Mouse (Mus musculus) liver, adult 2 months (tissue): ENCODE results near the gene Uggt1. TPM values are rescaled to one million over a fixed set of nuclear protein-coding genes. Genes with fewer than 3 reads are reported as not detected.

Experiments
- DNase-seq: peaks from one replicate; pipeline ENCODE4 v3.0.0-alpha.2; 2011; ENCODE audit warnings: low read depth, low spot score; ENCODE audit errors: extremely low read depth
- H3K27ac ChIP-seq: fragments of 200-500 bp; replicated peaks from 2 replicates; pipeline ENCODE4 v1.5.1; 2012; ENCODE audit warnings: low read depth, mild to moderate bottlenecking, control low read depth, inconsistent platforms, low read length; ENCODE audit not compliant: insufficient read depth
- H3K27me3 ChIP-seq: fragments of 200-500 bp; 2 replicates; pipeline ENCODE4 v1.6.1; 2012; ENCODE audit warnings: mild to moderate bottlenecking, moderate library complexity, low read length, inconsistent platforms; ENCODE audit not compliant: control insufficient read depth, insufficient read depth
- H3K36me3 ChIP-seq: fragments of 200-500 bp; 2 replicates; pipeline ENCODE4 v1.6.1; 2012; ENCODE audit warnings: low read length, inconsistent platforms; ENCODE audit not compliant: control insufficient read depth, insufficient read depth
- H3K4me1 ChIP-seq: fragments of 200-500 bp; 2 replicates; pipeline ENCODE4 v1.6.1; 2011; ENCODE audit warnings: low read length; ENCODE audit not compliant: control insufficient read depth, insufficient read depth
- H3K4me3 ChIP-seq: fragments of 200-500 bp; 2 replicates; pipeline ENCODE4 v1.5.1; 2011; ENCODE audit warnings: low read depth, mild to moderate bottlenecking, control low read depth, low read length, moderate library complexity; ENCODE audit not compliant: insufficient read depth
- H3K79me2 ChIP-seq: fragments of 200-500 bp; 2 replicates; pipeline ENCODE4 v1.6.1; 2012; ENCODE audit warnings: inconsistent platforms, mild to moderate bottlenecking, low read length, moderate library complexity; ENCODE audit not compliant: control insufficient read depth, insufficient read depth
- H3K9ac ChIP-seq: fragments of 200-500 bp; 2 replicates; pipeline ENCODE4 v1.6.1; 2012; ENCODE audit warnings: low read depth, mild to moderate bottlenecking, control low read depth, inconsistent platforms, low read length
- CTCF ChIP-seq: fragments of 200-500 bp; IDR thresholded peaks from 2 replicates; pipeline ENCODE4 v1.5.1; 2011; ENCODE audit warnings: low read depth, low read length, control low read depth
- POLR2A ChIP-seq: fragments of 200-500 bp; IDR thresholded peaks from 2 replicates; pipeline ENCODE4 v1.6.1; 2011; ENCODE audit warnings: low read length, control low read depth; ENCODE audit not compliant: insufficient read depth; ENCODE audit errors: extremely low read depth
- WGBS: fragments of 180-500 bp; shearing (Covaris S2); methylation state at CpG from one replicate; pipeline ENCODE4 v1.1.7; 2018; 5-methylcytosine and 5-hydroxymethylcytosine counted together
- polyA plus RNA-seq: library from polyadenylated mRNA; depleted of rRNA; stranded (reverse); fragments of >200 nt; gene quantifications from 2 replicates; pipeline ENCODE4 v1.2.3, GENCODE M21; 2012
- total RNA-seq: library from RNA; depleted of rRNA; stranded (reverse); fragments of >200 nt; gene quantifications from 2 replicates; pipeline ENCODE4 v1.2.3, GENCODE M21; 2014

Gene Uggt1
- total and polyA plus RNA-seq, 2 experiments, result 11.6 to 44.5 TPM

GRCm38 (mm10) chr1:36261708-36262504 lies 17.4 kb upstream of the Uggt1 start:
- H3K27ac ChIP-seq, result no peak overlapping the region
- no peak overlapping the region for H3K9ac ChIP-seq
- no peaks in the 10 kb centered on the region for H3K79me2 ChIP-seq
- H3K4me3 ChIP-seq, result no peak overlapping the region
- 76% methylated on average over 19 of the region's 19 CpGs for WGBS
- no peaks in the 10 kb centered on the region for H3K27me3 ChIP-seq
- DNase-seq, result peak; percentile 42
- no peaks in the 10 kb centered on the region for H3K36me3 ChIP-seq
- no peak for TF ChIP-seq POLR2A
- no peaks in the 10 kb centered on the region; the same call in none of the 2 replicates for H3K4me1 ChIP-seq

- Histone ChIP-seq H3K4me1 (no peaks in the 10 kb centered on the region; the same call in 1 of the 2 replicates), H3K9ac (no peak overlapping the region), H3K36me3 (no peaks in the 10 kb centered on the region), H3K79me2 (no peaks in the 10 kb centered on the region), H3K27me3 (no peaks in the 10 kb centered on the region), H3K4me3 (no peak overlapping the region), H3K27ac (no peak overlapping the region)
- TF ChIP-seq POLR2A (no peak), CTCF (no peak)
- no peak for DNase-seq
- WGBS, result 82% methylated on average over 1 of the region's 1 CpGs
These were observed 15.9 kb upstream of the Uggt1 start for GRCm38 (mm10) chr1:36260418-36260817.

- Histone ChIP-seq H3K27ac (no peak overlapping the region), H3K27me3 (no peaks in the 10 kb centered on the region), H3K4me1 (peaks cover 2% of the 10 kb centered on the region; the same call in 1 of the 2 replicates), H3K79me2 (no peaks in the 10 kb centered on the region), H3K4me3 (no peak overlapping the region), H3K36me3 (no peaks in the 10 kb centered on the region), H3K9ac (no peak overlapping the region)
- WGBS, result 100% methylated on average over 2 of the region's 2 CpGs
- no peak for DNase-seq
- TF ChIP-seq CTCF (no peak), POLR2A (no peak)
These were observed 14.8 kb upstream of the Uggt1 start for GRCm38 (mm10) chr1:36259281-36259680.

GRCm38 (mm10) chr1:36258631-36259030 lies 14.1 kb upstream of the Uggt1 start:
- H3K27me3 ChIP-seq, result no peaks in the 10 kb centered on the region
- H3K27ac ChIP-seq, result no peak overlapping the region
- peaks cover 2% of the 10 kb centered on the region; the same call in 1 of the 2 replicates for H3K4me1 ChIP-seq
- DNase-seq, result peak; percentile 22
- no peaks in the 10 kb centered on the region for H3K79me2 ChIP-seq
- TF ChIP-seq POLR2A, result no peak
- TF ChIP-seq CTCF, result no peak
- no peak overlapping the region for H3K9ac ChIP-seq
- no peak overlapping the region for H3K4me3 ChIP-seq
- no peaks in the 10 kb centered on the region for H3K36me3 ChIP-seq
- WGBS, result 78% methylated on average over 2 of the region's 2 CpGs

- no peaks in the 10 kb centered on the region for H3K79me2 ChIP-seq
- 86% methylated on average over 8 of the region's 8 CpGs for WGBS
- TF ChIP-seq POLR2A (no peak), CTCF (no peak)
- no peaks in the 10 kb centered on the region for H3K36me3 ChIP-seq
- H3K4me3 ChIP-seq, result no peak overlapping the region
- no peak overlapping the region for H3K27ac ChIP-seq
- peaks cover 5% of the 10 kb centered on the region; the same call in 1 of the 2 replicates for H3K4me1 ChIP-seq
- DNase-seq, result no peak
- no peak overlapping the region for H3K9ac ChIP-seq
- no peaks in the 10 kb centered on the region for H3K27me3 ChIP-seq
These were observed 12.8 kb upstream of the Uggt1 start for GRCm38 (mm10) chr1:36257276-36257675.
